Mouse (Mus musculus): ENCODE data around the gene Olfr906.

Olfr906 gene

GRCm38 (mm10) chr9:38486785-38487184 is at the start of gene Olfr906:
TSS of gene Olfr906 (plus strand) at chr9:38487085.
- no peak for DNase-seq (ENCODE audit: low spot score in 2 of 2)

DNA sequence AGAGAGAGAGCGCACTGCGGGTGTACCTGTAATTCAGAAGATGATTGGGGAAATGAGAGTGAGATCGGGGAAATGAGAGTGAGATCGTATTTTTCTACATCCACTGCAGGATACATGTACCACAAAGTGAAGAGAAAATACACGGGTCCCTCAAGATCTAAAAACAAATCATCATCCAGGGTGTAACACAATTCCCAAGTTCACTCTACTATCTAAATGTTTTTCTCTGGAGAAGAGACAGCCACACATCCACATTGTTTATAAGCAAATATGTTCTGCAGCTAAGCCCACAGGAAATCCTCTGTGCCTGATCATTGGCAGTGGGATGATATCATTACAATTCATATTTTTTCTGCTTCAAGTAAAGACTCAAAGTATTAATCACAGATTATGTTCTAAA is 39.5 kb upstream of the Olfr906 start, which contains the start of gene Olfr902:
Gene Olfr902 (plus strand): TSS at position 301 of the 400 bp plus-strand sequence.
- DNase-seq (ENCODE audit: low spot score in 2 of 2), result no peak

GRCm38 (mm10) chr9:38462844-38463243 is 24.0 kb upstream of the Olfr906 start, which contains the start of gene Olfr904:
TSS of gene Olfr904 (plus strand) at chr9:38463144.
- no peak for DNase-seq (ENCODE audit: low spot score in 2 of 2)

DNA sequence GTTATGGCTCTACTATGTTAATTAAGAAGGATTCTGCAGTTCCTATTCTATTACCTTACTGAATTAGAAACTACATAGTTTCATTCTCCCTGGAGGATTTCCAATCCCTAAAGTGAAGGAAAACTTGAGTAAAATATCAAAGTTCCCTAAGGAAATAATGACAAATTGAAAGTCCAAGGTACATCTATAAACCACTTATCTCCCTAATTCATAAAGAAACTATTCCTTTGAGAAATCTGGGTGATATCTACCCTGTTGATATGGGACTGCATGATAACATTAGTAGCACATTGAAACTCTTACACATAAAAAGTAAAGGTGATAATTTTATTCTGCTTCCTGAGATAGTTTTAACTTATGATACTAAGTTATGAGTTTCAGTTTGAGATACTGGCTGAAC is 16.1 kb upstream of the Olfr906 start, which contains the start of gene Olfr905:
Gene Olfr905 (plus strand): TSS at position 301 of the 400 bp plus-strand sequence.
- DNase-seq (ENCODE audit: low spot score in 2 of 2), result no peak

DNA sequence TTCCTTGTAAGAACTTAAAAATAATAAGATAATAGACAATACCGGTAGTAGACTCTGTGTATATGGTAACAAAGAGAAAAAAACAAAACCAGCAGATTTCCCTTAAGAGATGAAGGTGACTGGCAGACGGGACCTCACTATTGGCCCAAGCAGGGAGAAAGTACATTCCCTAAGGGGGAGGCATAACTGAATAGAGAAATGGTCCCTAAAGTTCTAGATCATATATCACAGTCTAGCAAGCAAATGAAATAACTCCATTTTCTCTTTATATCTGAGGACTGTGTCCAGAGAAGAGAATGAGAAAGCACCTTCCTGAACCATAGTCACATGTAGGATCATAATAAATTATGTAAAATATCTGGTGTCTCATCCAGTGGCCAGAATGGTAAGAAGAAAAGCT is 8.6 kb downstream of the Olfr906 start, which contains the start of gene Olfr907:
Gene Olfr907 (plus strand): TSS at position 301 of the 400 bp plus-strand sequence.
- DNase-seq (ENCODE audit: low spot score in 2 of 2), result no peak

DNA sequence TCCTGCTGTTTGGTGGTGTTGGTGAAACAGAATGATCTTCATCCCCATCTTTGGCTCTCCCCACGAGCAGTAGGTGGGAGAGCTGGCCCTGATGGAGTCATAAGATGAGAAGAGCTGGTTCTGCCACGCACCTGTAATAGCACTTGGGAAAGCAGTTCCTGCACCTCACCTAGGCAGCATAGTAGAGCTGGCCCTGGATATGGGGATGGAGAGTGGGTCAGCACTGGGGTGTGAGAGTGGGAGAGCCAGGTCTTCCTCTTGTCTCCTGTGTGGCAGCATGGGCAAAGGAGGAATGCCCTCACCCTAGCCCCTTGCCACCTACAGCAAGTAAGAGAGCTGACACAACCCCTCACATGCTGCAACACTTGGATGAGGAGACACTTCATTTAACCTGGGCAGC is 25.5 kb downstream of the Olfr906 start:
- DNase-seq (ENCODE audit: low spot score in 2 of 2), result no peak

DNA sequence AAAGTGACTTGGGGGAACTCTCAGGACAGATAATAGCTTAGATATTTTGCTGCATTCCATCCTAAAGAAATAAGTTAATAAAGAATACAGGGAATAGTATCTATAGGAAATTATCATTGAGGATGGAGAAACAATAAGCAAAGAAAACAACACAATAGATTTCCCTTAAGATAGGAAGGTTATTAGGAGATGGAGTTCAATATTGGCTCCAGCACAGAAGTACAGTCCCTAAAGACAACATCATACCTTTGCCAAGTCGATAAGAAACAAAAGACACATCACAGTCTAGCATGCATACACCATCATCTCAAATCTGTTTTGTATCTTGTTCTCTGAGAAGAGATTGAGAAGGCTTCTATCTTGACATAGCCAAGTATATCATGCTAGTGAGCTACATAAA is 34.4 kb downstream of the Olfr906 start, which contains the start of gene Olfr911-ps1:
Gene Olfr911-ps1 (plus strand): TSS at position 301 of the 400 bp plus-strand sequence.
- no peak for DNase-seq (ENCODE audit: low spot score in 2 of 2)

- no peak for DNase-seq (ENCODE audit: low spot score in 2 of 2)
Measured at GRCm38 (mm10) chr9:38537549-38537948, 50.7 kb downstream of the Olfr906 start, which contains the start of gene Olfr910. TSS of gene Olfr910 (plus strand) at chr9:38537849.

Data from urinary bladder, postnatal 4 days (tissue).